Comparison of ENCODE assay signal across 18 mouse cellular contexts in genomic region chr1:181833143-181833542, GRCm38 (mm10). TPM values are rescaled to one million over a fixed set of nuclear protein-coding genes. Genes with fewer than 3 reads are reported as not detected.
DNase-seq lines count a peak whose midpoint lies in the region; ATAC-seq lines count a peak whose summit lies in the region.
"Had no signal": no experiment of that assay in that cellular context is flagged by ENCODE, and none has a peak within 500 bp of the region (broad histone marks: within the 10 kb centered on the region; RNA-seq: fewer than 3 reads in every experiment).

No protein-coding gene starts in this region.

- no peak for DNase-seq in cerebellum, postnatal 4 days (ENCODE audit: low spot score in 2 of 2)
- peak; percentile 24 for DNase-seq in layer of hippocampus, adult 9-11 months
- no peak for DNase-seq in layer of hippocampus, postnatal 25 days (ENCODE audit: extremely low spot score in 1 of 2, low spot score in 1 of 2)
- DNase-seq in cerebellum, adult 9-11 months, result peak; percentile 43
- no peak for DNase-seq in gastrocnemius, adult 18-20 months (ENCODE audit: low spot score)
- DNase-seq in MN1 (ENCODE audit: low spot score), result no peak
- DNase-seq: adrenal gland, adult 2 months; adrenal gland, postnatal 25 days; B cell, adult 2 months; gastrocnemius, postnatal 10 days; heart, adult 18-20 months; heart, postnatal 10 days; heart, postnatal 4 days had no signal

- ATAC-seq in cerebellum, adult (ENCODE audit: insufficient number of reproducible peaks, low FRiP score, low TSS enrichment), result peak; percentile 23; the same call in 1 of the 2 replicates
- ATAC-seq: forebrain, embryonic 15.5 days; hindbrain, embryonic 16.5 days; inflammation-experienced regulatory T-cells, adult 6 months; intestine, postnatal 0 days had no signal

RNA-seq across cellular contexts. Expression of gene Lbr, which starts 9.7 kb away (rescaled TPM):
- total RNA-seq in layer of hippocampus, postnatal 25 days (2021), result 10 to 100 TPM; 12.4 to 12.5 TPM
- total RNA-seq in gastrocnemius, adult 18-20 months (2021), result 10 to 100 TPM; 20.7 to 24.4 TPM

Comparison
In these comparisons a context has a peak if more than half of its experiments do, and no peak if none do; other contexts are left out.
1. DNase-seq: peak in layer of hippocampus, adult 9-11 months (single experiment) and cerebellum, adult 9-11 months (single experiment); none in cerebellum, postnatal 4 days (0 of 2), layer of hippocampus, postnatal 25 days (0 of 2), gastrocnemius, adult 18-20 months (single experiment) and MN1 (single experiment).